In genomic region chr1:86822266-86822665, GRCm38 (mm10) we compare ENCODE assay signal across 30 mouse cellular contexts.
DNase-seq lines count a peak whose midpoint lies in the region; ATAC-seq lines count a peak whose summit lies in the region.
"Had no signal": no experiment of that assay in that cellular context is flagged by ENCODE, and none has a peak within 500 bp of the region (broad histone marks: within the 10 kb centered on the region; RNA-seq: fewer than 3 reads in every experiment).

No protein-coding gene starts in this region.

- no peak for ATAC-seq in inflammation-experienced regulatory T-cells, adult 6 months
- no peak for ATAC-seq in intestine, embryonic 16.5 days
- ATAC-seq: forebrain, embryonic 13.5 days; forebrain, embryonic 16.5 days; hindbrain, postnatal 0 days had no signal

- H3K27ac ChIP-seq in intestine, embryonic 16.5 days (ENCODE audit: low read length) = no peak overlapping the region
- H3K27ac ChIP-seq: embryonic facial prominence, embryonic 12.5 days; embryonic facial prominence, embryonic 15.5 days; forebrain, embryonic 10.5 days; forebrain, embryonic 13.5 days; gastrocnemius, adult 2 months; heart, adult 2 months; heart, embryonic 10.5 days; heart, embryonic 13.5 days; hindbrain, embryonic 14.5 days; hindbrain, postnatal 0 days; kidney, embryonic 15.5 days had no signal

- H3K4me1 ChIP-seq in intestine, embryonic 16.5 days (ENCODE audit: control insufficient read depth, insufficient read depth, low read length) = no peaks in the 10 kb centered on the region
- H3K4me1 ChIP-seq: embryonic facial prominence, embryonic 12.5 days; embryonic facial prominence, embryonic 15.5 days; forebrain, embryonic 10.5 days; forebrain, embryonic 13.5 days; heart, embryonic 10.5 days; kidney, embryonic 15.5 days had no signal

- H3K9ac ChIP-seq in intestine, embryonic 16.5 days (ENCODE audit: low read depth, low read length) = no peak overlapping the region
- H3K9ac ChIP-seq: embryonic facial prominence, embryonic 12.5 days; embryonic facial prominence, embryonic 15.5 days; forebrain, embryonic 13.5 days; heart, embryonic 13.5 days; hindbrain, embryonic 14.5 days; kidney, embryonic 15.5 days had no signal

- H3K27me3 ChIP-seq in intestine, embryonic 16.5 days (replicated peaks; ENCODE audit: control insufficient read depth, insufficient read depth, low read length) = no peaks in the 10 kb centered on the region
- H3K27me3 ChIP-seq: CH12.LX; embryonic facial prominence, embryonic 12.5 days; embryonic facial prominence, embryonic 15.5 days; forebrain, embryonic 13.5 days; heart, embryonic 13.5 days; kidney, embryonic 15.5 days had no signal

- H3K4me3 ChIP-seq in intestine, embryonic 16.5 days (ENCODE audit: low read length) = no peak overlapping the region
- H3K4me3 ChIP-seq: embryonic facial prominence, embryonic 12.5 days; embryonic facial prominence, embryonic 15.5 days; forebrain, embryonic 10.5 days; forebrain, embryonic 13.5 days; gastrocnemius, adult 2 months; heart, adult 2 months; heart, embryonic 10.5 days; heart, embryonic 13.5 days; kidney, embryonic 15.5 days had no signal

- H3K4me2 ChIP-seq in intestine, embryonic 16.5 days (ENCODE audit: low read depth, low read length) = no peak overlapping the region
- H3K4me2 ChIP-seq: embryonic facial prominence, embryonic 12.5 days; embryonic facial prominence, embryonic 15.5 days; forebrain, embryonic 13.5 days; heart, embryonic 13.5 days; hindbrain, embryonic 14.5 days; kidney, embryonic 15.5 days had no signal

- DNase-seq in 3T3-L1 (ENCODE audit: low read depth, low spot score) = peak; percentile 46
- DNase-seq in 416B (ENCODE audit: low read depth) = peak; percentile 12
- peak; percentile 18 for DNase-seq in adrenal gland, postnatal 10 days
- peak; percentile 7 for DNase-seq in fat pad, adult 2 months (ENCODE audit: extremely low read depth, low read depth, low spot score)
- DNase-seq in urinary bladder, adult 18-20 months (ENCODE audit: low spot score in 2 of 2) = no peak
- DNase-seq: B cell, adult 2 months; cerebellum, adult 18-20 months; cerebellum, adult 9-10 months; cerebellum, postnatal 14 days; gastrocnemius, adult 2 months; gastrocnemius, postnatal 36 days; heart, adult 2 months; heart, postnatal 14 days; heart, postnatal 4 days; kidney, adult 11 months; kidney, adult 8-10 months had no signal

- WGBS in intestine, embryonic 16.5 days = 61% methylated on average over 1 of the region's 1 CpGs

- no peaks in the 10 kb centered on the region for H3K36me3 ChIP-seq in intestine, embryonic 16.5 days (ENCODE audit: control insufficient read depth, insufficient read depth, low read length)
- H3K36me3 ChIP-seq: embryonic facial prominence, embryonic 12.5 days; embryonic facial prominence, embryonic 15.5 days; forebrain, embryonic 10.5 days; heart, embryonic 10.5 days had no signal

- H3K9me3 ChIP-seq in intestine, embryonic 16.5 days (ENCODE audit: control insufficient read depth, low read length) = no peaks in the 10 kb centered on the region
- H3K9me3 ChIP-seq: embryonic facial prominence, embryonic 12.5 days; embryonic facial prominence, embryonic 15.5 days; forebrain, embryonic 10.5 days; forebrain, embryonic 13.5 days; G1E; heart, embryonic 10.5 days; heart, embryonic 13.5 days; kidney, embryonic 15.5 days had no signal

Comparison
In these comparisons a context has a peak if more than half of its experiments do, and no peak if none do; other contexts are left out.
1. DNase-seq: peak in 3T3-L1 (single experiment), 416B (single experiment), adrenal gland, postnatal 10 days (single experiment) and fat pad, adult 2 months (single experiment); none in urinary bladder, adult 18-20 months (0 of 2).